Mouse (Mus musculus) CD4-positive, CD25-positive, alpha-beta regulatory T cell (primary cell): ENCODE data around the gene Olfr938. TPM values are rescaled to one million over a fixed set of nuclear protein-coding genes. Genes with fewer than 3 reads are reported as not detected.

Experiments
- polyA plus RNA-seq: library from polyadenylated mRNA; unstranded; fragments of 100-300 nt; shearing (Covaris generic); gene quantifications from one replicate; pipeline ENCODE4 v1.2.1, GENCODE M21; 2017

Gene Olfr938
- polyA plus RNA-seq: not detected

DNA sequence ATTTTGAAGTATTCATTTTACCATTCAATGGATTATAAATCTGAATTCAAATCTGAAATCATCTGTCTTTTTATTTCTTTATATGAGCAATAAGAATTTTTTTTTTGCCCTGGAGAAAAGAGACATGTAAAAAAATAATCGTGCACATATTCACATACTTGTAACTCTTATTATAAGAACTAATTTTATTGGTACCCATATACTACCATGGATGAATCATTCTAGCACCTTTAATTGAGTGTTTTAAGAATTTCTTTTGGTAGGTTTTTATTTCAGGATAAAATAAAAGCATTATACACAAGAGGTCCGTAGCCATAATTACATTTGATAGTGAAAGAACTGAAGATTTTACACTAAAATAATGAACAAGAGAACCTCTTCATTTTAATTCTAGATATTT, at the start of gene Olfr938:
TSS of gene Olfr938 (minus strand) at position 101 of the 400 bp plus-strand sequence.

DNA sequence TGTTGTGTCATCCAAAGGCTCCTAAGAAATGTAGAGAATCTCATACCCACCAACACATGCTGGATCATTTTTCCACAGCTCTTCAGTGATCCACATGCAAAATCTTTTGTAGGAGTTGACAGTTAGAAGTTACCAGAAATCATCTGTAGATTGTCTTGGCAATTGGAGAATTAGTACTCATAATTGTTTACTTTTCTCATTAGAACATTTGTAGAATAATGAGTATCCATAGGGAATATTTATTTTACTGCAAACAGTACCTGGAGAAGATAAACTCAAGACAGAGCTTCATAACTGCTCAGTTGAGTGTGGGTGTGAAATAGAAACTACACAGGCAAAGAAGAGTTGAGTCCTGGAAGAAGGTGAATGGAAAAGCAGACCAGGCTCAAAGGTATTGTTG, 49.1 kb upstream of the Olfr938 start, which contains the start of gene Olfr27:
TSS of gene Olfr27 (plus strand) at position 301 of the 400 bp plus-strand sequence.

DNA sequence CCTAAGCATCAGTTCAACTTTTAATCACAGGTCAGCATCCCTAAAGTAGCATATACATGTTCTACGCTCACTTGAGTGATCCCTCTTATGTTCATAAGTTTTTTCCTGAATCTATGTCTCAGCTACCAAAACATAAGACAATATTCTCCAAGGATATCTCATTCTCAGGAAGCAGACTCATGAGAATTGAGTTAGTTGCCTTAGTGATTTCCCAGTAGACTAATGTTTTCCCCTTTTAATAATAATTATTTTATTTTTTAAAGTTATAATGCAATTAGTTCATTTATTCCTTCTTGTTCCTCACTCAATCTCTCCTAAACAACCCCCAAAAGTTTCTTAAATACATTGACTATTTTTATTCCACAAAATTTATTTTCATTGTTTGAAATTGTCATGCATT, 13.8 kb downstream of the Olfr938 start, which contains the start of gene Olfr937:
TSS of gene Olfr937 (minus strand) at position 101 of the 400 bp plus-strand sequence.

Other genes starting within 250 kb of the Olfr938 start
- not detected for gene Olfr924, start 234.4 kb downstream of the Olfr938 start, polyA plus RNA-seq
- not detected for gene Olfr26, start 223.8 kb downstream of the Olfr938 start, polyA plus RNA-seq
- not detected for gene Olfr926, start 201.8 kb downstream of the Olfr938 start, polyA plus RNA-seq
- gene Olfr930, start 149.1 kb downstream of the Olfr938 start, polyA plus RNA-seq: not detected
- not detected for gene Olfr933, start 106.6 kb downstream of the Olfr938 start, polyA plus RNA-seq
- gene Olfr934, start 90.6 kb downstream of the Olfr938 start, polyA plus RNA-seq: not detected
- gene Olfr935, start 79.2 kb downstream of the Olfr938 start, polyA plus RNA-seq: not detected
- gene Olfr146, start 55.5 kb downstream of the Olfr938 start, polyA plus RNA-seq: not detected
- not detected for gene Olfr937, start 13.9 kb downstream of the Olfr938 start, polyA plus RNA-seq
- not detected for gene Olfr27, start 49.2 kb upstream of the Olfr938 start, polyA plus RNA-seq
- 0.05 TPM for gene Olfr943, start 87.4 kb upstream of the Olfr938 start, polyA plus RNA-seq
- not detected for gene Olfr944, start 123.0 kb upstream of the Olfr938 start, polyA plus RNA-seq
- not detected for gene Olfr1537, start 171.1 kb upstream of the Olfr938 start, polyA plus RNA-seq
- not detected for gene Olfr945, start 197.9 kb upstream of the Olfr938 start, polyA plus RNA-seq
- not detected for gene Olfr948, start 247.2 kb upstream of the Olfr938 start, polyA plus RNA-seq